Mouse (Mus musculus): ENCODE measurements around the gene Satb1. TPM values are rescaled to one million over a fixed set of nuclear protein-coding genes. Genes with fewer than 3 reads are reported as not detected.

Gene Satb1
- polyA plus RNA-seq, 1 experiment = 873 TPM

DNA sequence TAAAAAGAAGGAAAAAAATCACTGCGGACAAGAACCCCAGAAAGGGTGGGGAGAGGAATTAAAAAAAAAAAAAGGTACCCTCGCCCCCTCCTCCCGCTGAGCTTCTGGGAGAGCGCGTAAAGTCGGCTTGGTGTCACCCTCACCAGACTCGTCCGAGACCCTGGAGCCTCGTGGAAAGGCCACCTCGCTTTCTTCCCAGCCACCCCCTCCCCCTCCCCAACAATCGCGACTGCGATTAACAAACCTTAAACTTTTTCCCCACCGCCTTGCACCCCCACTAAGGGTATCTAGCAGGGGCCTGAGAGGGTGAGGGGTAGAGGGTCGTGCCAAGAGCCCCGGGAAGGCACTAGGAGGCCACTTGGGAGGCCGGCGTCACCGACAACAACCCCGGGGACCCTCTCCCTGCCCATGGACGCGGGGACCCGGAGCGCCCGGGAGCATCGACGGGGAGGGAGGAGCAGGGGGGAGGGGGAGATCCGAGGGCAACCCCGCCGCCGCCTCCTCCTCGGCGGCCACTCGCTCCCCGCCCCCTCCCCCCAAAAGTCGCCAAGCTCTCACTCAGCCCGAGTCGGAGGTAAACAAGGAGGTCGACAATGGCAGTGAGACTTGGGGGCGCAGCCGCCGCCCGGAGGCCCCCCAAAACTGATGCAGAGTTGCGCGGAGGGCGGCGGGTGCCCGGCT is 20.7 kb downstream of the Satb1 start:
- Histone ChIP-seq H3K27ac (ENCODE audit: control insufficient read depth, insufficient read depth, low read length) (peak overlapping the region; percentile 94), H3K36me3 (ENCODE audit: control insufficient read depth, insufficient read depth, low read length) (peaks cover 67% of the 10 kb centered on the region), H3K27me3 (ENCODE audit: control insufficient read depth, insufficient read depth, low read length) (no peaks in the 10 kb centered on the region), H3K4me1 (replicated peaks; ENCODE audit: control insufficient read depth, insufficient read depth, low read length) (peaks cover 9% of the 10 kb centered on the region), H3K4me3 (ENCODE audit: control insufficient read depth, insufficient read depth, low read length) (peak overlapping the region; percentile 82)
- peak; percentile 45 for DNase-seq
- 0 out of 2 replicates have a peak, but pooled peaks have one; percentile 25 for TF ChIP-seq POLR2A (IDR thresholded peaks at IDR 0.05; ENCODE audit: control insufficient read depth, extremely low read depth, insufficient read depth, low read length, poor library complexity)
- no peak for TF ChIP-seq CTCF (IDR thresholded peaks at IDR 0.05; ENCODE audit: borderline replicate concordance, control insufficient read depth, extremely low read depth, insufficient read depth, low read length, poor library complexity)
- WGBS = under 1% methylated on average over 48 of the region's 48 CpGs

- Histone ChIP-seq H3K4me1 (replicated peaks; ENCODE audit: control insufficient read depth, insufficient read depth, low read length) (peaks cover 11% of the 10 kb centered on the region), H3K4me3 (ENCODE audit: control insufficient read depth, insufficient read depth, low read length) (peak overlapping the region; percentile 82), H3K36me3 (ENCODE audit: control insufficient read depth, insufficient read depth, low read length) (peaks cover 67% of the 10 kb centered on the region), H3K27me3 (ENCODE audit: control insufficient read depth, insufficient read depth, low read length) (no peaks in the 10 kb centered on the region), H3K27ac (ENCODE audit: control insufficient read depth, insufficient read depth, low read length) (peak overlapping the region; percentile 94)
- DNase-seq = no peak
- TF ChIP-seq CTCF (IDR thresholded peaks at IDR 0.05; ENCODE audit: borderline replicate concordance, control insufficient read depth, extremely low read depth, insufficient read depth, low read length, poor library complexity) (no peak), POLR2A (IDR thresholded peaks at IDR 0.05; ENCODE audit: control insufficient read depth, extremely low read depth, insufficient read depth, low read length, poor library complexity) (no peak)
- 1% methylated on average over 11 of the region's 11 CpGs for WGBS
Measured at GRCm38 (mm10) chr17:51811911-51812260, 21.2 kb downstream of the Satb1 start.

DNA sequence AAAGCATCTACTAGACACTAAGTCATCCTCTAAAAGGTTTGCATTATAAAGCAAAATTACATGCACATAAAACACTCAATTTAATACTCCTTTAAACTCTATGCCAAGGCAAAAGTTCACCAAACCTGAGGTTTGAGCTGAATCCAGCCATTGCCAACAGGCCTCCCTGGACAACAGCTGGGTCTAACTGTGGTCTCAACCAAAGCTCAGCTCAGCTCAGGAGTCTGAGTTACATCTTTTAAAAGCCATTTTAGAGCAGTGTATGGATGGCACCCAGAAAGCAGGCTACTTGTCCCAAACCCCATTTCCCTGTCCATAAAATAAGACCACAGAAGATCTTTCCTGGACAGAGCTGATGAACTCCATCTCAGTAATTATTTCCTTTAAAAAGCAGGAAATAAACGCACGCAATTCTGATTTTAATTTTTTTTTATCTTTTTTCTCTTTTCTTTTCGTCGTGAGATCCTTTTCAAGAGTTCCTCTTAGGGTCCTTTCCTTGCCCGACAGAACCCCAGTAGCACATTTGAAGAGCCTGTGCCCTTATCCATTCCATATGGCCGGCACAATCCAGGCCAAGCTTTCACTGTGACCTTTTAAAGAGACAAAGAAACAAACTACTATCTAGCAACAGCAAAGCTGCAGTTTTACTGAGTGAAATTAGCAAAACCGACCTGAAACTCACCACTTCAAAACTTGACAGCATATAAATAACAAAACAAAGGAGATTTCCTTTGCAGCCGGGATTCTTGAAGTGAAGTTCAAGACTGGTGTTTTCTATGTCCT is 21.8 kb downstream of the Satb1 start:
- H3K4me1 ChIP-seq (replicated peaks; ENCODE audit: control insufficient read depth, insufficient read depth, low read length) = peaks cover 13% of the 10 kb centered on the region
- peak overlapping the region; percentile 49 for H3K4me3 ChIP-seq (ENCODE audit: control insufficient read depth, insufficient read depth, low read length)
- 6% methylated on average over 8 of the region's 8 CpGs for WGBS
- TF ChIP-seq POLR2A (IDR thresholded peaks at IDR 0.05; ENCODE audit: control insufficient read depth, extremely low read depth, insufficient read depth, low read length, poor library complexity) = no peak
- peaks cover 67% of the 10 kb centered on the region for H3K36me3 ChIP-seq (ENCODE audit: control insufficient read depth, insufficient read depth, low read length)
- no peak for DNase-seq
- H3K27ac ChIP-seq (ENCODE audit: control insufficient read depth, insufficient read depth, low read length) = peak overlapping the region; percentile 94
- H3K27me3 ChIP-seq (ENCODE audit: control insufficient read depth, insufficient read depth, low read length) = no peaks in the 10 kb centered on the region

DNA sequence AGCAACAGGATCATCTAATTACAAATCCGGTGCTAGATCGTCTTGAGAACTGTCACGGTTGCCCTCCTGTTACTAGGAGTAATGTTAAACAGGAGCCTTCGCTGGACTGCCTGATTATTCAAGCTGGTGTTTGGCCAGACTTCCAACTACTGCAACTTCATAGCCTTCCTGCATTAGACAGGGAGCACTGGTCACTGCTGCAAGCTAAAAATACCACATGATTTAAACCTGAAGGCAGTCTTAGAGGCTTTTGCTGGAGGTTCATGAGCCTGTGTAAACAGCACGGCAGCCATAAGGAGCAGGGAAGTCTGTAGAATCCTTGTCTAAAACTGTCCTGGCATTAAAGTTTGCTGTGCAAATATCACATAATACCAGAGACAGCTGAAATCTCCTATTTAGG is 25.7 kb downstream of the Satb1 start:
- Histone ChIP-seq H3K4me1 (replicated peaks; ENCODE audit: control insufficient read depth, insufficient read depth, low read length) (peaks cover 17% of the 10 kb centered on the region), H3K27me3 (ENCODE audit: control insufficient read depth, insufficient read depth, low read length) (no peaks in the 10 kb centered on the region), H3K36me3 (ENCODE audit: control insufficient read depth, insufficient read depth, low read length) (peaks cover 89% of the 10 kb centered on the region), H3K4me3 (ENCODE audit: control insufficient read depth, insufficient read depth, low read length) (no peak overlapping the region), H3K27ac (ENCODE audit: control insufficient read depth, insufficient read depth, low read length) (peak overlapping the region; percentile 60)
- TF ChIP-seq POLR2A (IDR thresholded peaks at IDR 0.05; ENCODE audit: control insufficient read depth, extremely low read depth, insufficient read depth, low read length, poor library complexity) (no peak), CTCF (IDR thresholded peaks at IDR 0.05; ENCODE audit: borderline replicate concordance, control insufficient read depth, extremely low read depth, insufficient read depth, low read length, poor library complexity) (no peak)
- DNase-seq = no peak
- WGBS = 87% methylated on average over 5 of the region's 5 CpGs

DNA sequence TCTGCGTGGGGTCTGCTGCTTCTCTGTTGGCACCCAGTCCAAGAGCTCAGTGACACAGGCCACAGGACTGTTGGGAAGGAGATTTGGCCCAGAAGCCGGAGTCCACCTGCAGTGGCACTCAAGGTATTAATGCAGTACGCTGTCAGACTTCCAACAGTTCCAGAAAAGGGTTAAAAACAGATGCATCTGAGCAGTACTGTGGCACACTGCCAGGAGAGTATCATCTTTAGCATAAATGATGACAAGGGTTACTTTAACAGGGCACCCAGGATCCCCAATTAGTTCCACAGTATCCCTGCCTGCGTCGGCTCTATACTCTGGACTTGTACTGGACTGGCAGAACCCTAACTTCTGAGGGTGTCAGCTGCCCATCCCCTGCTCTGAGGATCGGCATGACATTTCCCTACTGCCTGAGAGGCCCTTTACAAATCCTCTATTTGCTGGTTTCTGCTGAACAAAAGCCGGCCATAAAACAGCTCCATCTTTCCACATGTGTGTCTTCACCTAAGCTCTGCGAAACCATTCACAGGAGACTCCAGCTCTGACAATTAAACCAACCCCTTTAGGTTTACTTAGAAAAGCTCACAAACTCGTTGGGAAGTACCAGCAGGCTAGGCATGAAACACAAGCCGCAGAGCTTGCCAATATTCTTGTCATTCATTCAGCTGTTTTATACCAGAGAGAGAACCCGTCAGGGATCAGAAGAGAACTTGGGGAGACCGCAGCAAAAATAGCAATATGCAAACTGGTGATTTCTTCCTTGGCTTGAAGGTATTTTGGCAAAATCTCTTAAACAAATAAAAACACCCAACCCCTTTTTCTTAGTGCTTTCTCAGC is 26.7 kb downstream of the Satb1 start:
- no peak for TF ChIP-seq CTCF (IDR thresholded peaks at IDR 0.05; ENCODE audit: borderline replicate concordance, control insufficient read depth, extremely low read depth, insufficient read depth, low read length, poor library complexity)
- no peak for TF ChIP-seq POLR2A (IDR thresholded peaks at IDR 0.05; ENCODE audit: control insufficient read depth, extremely low read depth, insufficient read depth, low read length, poor library complexity)
- no peak for DNase-seq
- H3K36me3 ChIP-seq (ENCODE audit: control insufficient read depth, insufficient read depth, low read length) = peaks cover 94% of the 10 kb centered on the region
- no peaks in the 10 kb centered on the region for H3K27me3 ChIP-seq (ENCODE audit: control insufficient read depth, insufficient read depth, low read length)
- H3K4me1 ChIP-seq (replicated peaks; ENCODE audit: control insufficient read depth, insufficient read depth, low read length) = peaks cover 17% of the 10 kb centered on the region
- H3K4me3 ChIP-seq (ENCODE audit: control insufficient read depth, insufficient read depth, low read length) = no peak overlapping the region
- 85% methylated on average over 12 of the region's 12 CpGs for WGBS
- H3K27ac ChIP-seq (ENCODE audit: control insufficient read depth, insufficient read depth, low read length) = peak overlapping the region; percentile 45

DNA sequence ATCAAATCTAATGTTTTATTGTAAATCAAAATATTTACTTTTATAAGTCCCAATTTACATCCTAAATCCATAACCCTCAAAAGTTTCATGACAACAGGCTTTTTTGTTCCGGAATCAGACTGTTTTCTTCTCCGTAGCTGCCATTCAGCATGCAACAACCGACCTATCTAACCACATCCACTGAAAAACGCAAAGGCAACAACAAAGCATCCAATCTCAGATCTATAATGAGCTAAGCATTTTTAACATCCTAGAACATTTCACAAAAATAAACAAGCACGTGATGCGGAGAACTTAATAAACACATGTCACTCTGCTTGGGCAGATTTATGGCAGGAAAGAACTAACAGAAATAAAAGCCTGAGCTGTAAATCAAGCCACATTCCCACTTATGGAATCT is 32.9 kb downstream of the Satb1 start:
- H3K36me3 ChIP-seq (ENCODE audit: control insufficient read depth, insufficient read depth, low read length) = peaks cover 96% of the 10 kb centered on the region
- TF ChIP-seq CTCF (IDR thresholded peaks at IDR 0.05; ENCODE audit: borderline replicate concordance, control insufficient read depth, extremely low read depth, insufficient read depth, low read length, poor library complexity) = no peak
- no peak for TF ChIP-seq POLR2A (IDR thresholded peaks at IDR 0.05; ENCODE audit: control insufficient read depth, extremely low read depth, insufficient read depth, low read length, poor library complexity)
- no peak for DNase-seq
- no peaks in the 10 kb centered on the region for H3K27me3 ChIP-seq (ENCODE audit: control insufficient read depth, insufficient read depth, low read length)
- 77% methylated on average over 6 of the region's 6 CpGs for WGBS
- no peak overlapping the region for H3K4me3 ChIP-seq (ENCODE audit: control insufficient read depth, insufficient read depth, low read length)
- no peak overlapping the region for H3K27ac ChIP-seq (ENCODE audit: control insufficient read depth, insufficient read depth, low read length)
- no peaks in the 10 kb centered on the region for H3K4me1 ChIP-seq (replicated peaks; ENCODE audit: control insufficient read depth, insufficient read depth, low read length)
